Mouse (Mus musculus): ENCODE measurements around the gene Rdh7. TPM values are rescaled to one million over a fixed set of nuclear protein-coding genes. Genes with fewer than 3 reads are reported as not detected.

Rdh7 gene
- not detected for polyA plus RNA-seq (2017; shearing (Covaris generic))

DNA sequence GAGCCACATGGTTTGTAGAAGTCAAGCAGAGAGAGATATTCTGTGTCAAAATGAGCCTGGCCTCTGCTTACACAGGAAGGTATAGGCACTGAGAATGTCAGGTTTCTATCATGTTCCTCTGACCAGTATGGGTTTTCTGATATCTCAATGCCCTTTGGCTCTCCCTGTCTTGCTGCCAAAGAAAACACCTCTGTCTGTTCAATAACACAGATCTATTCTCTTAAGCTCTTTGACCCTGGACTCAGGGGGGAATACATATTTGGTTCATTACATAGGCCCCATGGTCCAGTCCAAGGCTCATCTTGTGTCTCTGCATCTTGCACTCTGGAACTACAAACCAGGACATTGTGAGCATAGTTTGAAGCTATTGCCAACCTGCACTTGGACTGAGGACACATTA lies at the start of gene Rdh7:
Gene Rdh7, minus strand, starts transcription at position 213 of the 400 bp plus-strand sequence.

DNA sequence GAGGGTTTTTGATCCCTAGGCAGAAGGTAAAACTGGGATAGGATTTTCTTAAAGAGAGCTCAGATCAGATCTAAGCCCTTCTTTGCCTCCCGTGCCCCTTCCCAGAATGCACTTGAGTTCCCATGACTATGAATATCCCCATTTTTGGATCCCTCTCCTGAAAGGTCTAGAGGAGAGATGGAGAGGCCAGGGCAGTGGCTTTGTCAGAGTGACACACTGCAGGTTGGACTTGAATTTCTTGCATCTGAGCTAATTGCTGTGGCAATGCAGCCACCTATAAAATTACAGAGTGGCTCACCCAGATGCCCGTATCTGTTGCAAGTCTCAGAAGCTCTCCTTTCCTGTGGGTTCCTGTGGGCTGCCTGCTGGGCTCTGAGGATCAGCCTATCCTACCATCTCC lies 9.6 kb upstream of the Rdh7 start, which contains the start of gene Sdr9c7:
Gene Sdr9c7, plus strand, starts transcription at position 301 of the 400 bp plus-strand sequence.

GRCm38 (mm10) chr10:127866232-127866631 lies 22.4 kb downstream of the Rdh7 start, which contains the start of gene Rdh16f2:
Gene Rdh16f2, plus strand, starts transcription at chr10:127866474.

DNA sequence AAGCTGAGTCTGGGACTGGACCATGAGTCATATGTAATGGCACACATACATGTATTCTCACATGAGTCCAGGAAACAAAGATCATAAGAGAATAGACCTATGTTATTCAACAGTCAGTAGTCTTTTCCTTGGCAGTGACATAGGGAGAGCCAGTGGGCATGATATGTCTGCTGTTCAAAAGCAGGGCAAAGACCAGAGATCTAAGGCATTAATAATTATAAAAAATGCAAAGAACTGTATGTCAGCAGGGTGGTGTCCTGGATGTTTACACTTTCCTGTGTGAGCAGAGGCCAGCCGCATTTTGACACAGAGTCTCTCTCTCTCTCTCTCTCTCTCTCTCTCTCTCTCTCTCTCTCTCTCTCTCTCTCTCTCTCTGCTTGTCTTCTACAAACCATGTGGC lies 39.0 kb downstream of the Rdh7 start, which contains the start of gene Rdh19:
Gene Rdh19, plus strand, starts transcription at position 301 of the 400 bp plus-strand sequence.

Other genes starting within 250 kb of the Rdh7 start
- 217 TPM for gene Stat6, start 245.8 kb downstream of the Rdh7 start, polyA plus RNA-seq (2017; shearing (Covaris generic))
- 8.3 TPM for gene Nemp1, start 221.9 kb downstream of the Rdh7 start, polyA plus RNA-seq (2017; shearing (Covaris generic))
- gene Nab2, start 220.2 kb downstream of the Rdh7 start, polyA plus RNA-seq (2017; shearing (Covaris generic)): 36.8 TPM
- gene Myo1a, start 183.6 kb downstream of the Rdh7 start, polyA plus RNA-seq (2017; shearing (Covaris generic)): 0.11 TPM
- gene Tac2, start 164.3 kb downstream of the Rdh7 start, polyA plus RNA-seq (2017; shearing (Covaris generic)): not detected
- gene Zbtb39, start 149.3 kb downstream of the Rdh7 start, polyA plus RNA-seq (2017; shearing (Covaris generic)): 0.42 TPM
- gene Gpr182, start 137.1 kb downstream of the Rdh7 start, polyA plus RNA-seq (2017; shearing (Covaris generic)): not detected
- 0.09 TPM for gene Rdh1, start 129.1 kb downstream of the Rdh7 start, polyA plus RNA-seq (2017; shearing (Covaris generic))
- gene Rdh16f1, start 129.0 kb downstream of the Rdh7 start, polyA plus RNA-seq (2017; shearing (Covaris generic)): not detected
- 0.42 TPM for gene Rdh9, start 112.4 kb downstream of the Rdh7 start, polyA plus RNA-seq (2017; shearing (Covaris generic))
- gene Rdh16, start 87.7 kb downstream of the Rdh7 start, polyA plus RNA-seq (2017; shearing (Covaris generic)): not detected
- not detected for gene Rdh19, start 38.9 kb downstream of the Rdh7 start, polyA plus RNA-seq (2017; shearing (Covaris generic))
- not detected for gene Rdh16f2, start 22.3 kb downstream of the Rdh7 start, polyA plus RNA-seq (2017; shearing (Covaris generic))
- not detected for gene Sdr9c7, start 9.7 kb upstream of the Rdh7 start, polyA plus RNA-seq (2017; shearing (Covaris generic))
- not detected for gene Hsd17b6, start 118.8 kb upstream of the Rdh7 start, polyA plus RNA-seq (2017; shearing (Covaris generic))
- gene Prim1, start 126.4 kb upstream of the Rdh7 start, polyA plus RNA-seq (2017; shearing (Covaris generic)): 12.5 TPM
- gene Naca, start 146.8 kb upstream of the Rdh7 start, polyA plus RNA-seq (2017; shearing (Covaris generic)): 434 TPM
- 208 TPM for gene Ptges3, start 170.1 kb upstream of the Rdh7 start, polyA plus RNA-seq (2017; shearing (Covaris generic))
- 1,081 TPM for gene Atp5b, start 194.5 kb upstream of the Rdh7 start, polyA plus RNA-seq (2017; shearing (Covaris generic))
- 57.3 TPM for gene Baz2a, start 202.8 kb upstream of the Rdh7 start, polyA plus RNA-seq (2017; shearing (Covaris generic))